In genomic region chr1:39086273-39086672, GRCm38 (mm10) we compare ENCODE assay signal across 9 mouse cellular contexts.
DNase-seq lines count a peak whose midpoint lies in the region; ATAC-seq and TF ChIP-seq lines count a peak whose summit lies in the region.
"Had no signal": no experiment of that assay in that cellular context is flagged by ENCODE, and none has a peak within 500 bp of the region (broad histone marks: within the 10 kb centered on the region; RNA-seq: fewer than 3 reads in every experiment).

No protein-coding gene starts in this region.

- no peak for TF ChIP-seq CTCF in forebrain, postnatal 0 days (IDR thresholded peaks at IDR 0.05; ENCODE audit: low read depth)

- H3K4me3 ChIP-seq in forebrain, postnatal 0 days (ENCODE audit: low read depth, low read length), result no peak overlapping the region
- H3K4me3 ChIP-seq in forebrain, embryonic 11.5 days (ENCODE audit: low read depth, low read length), result no peak overlapping the region
- no peak overlapping the region for H3K4me3 ChIP-seq in midbrain, embryonic 14.5 days (replicated peaks; ENCODE audit: low read depth, low read length)
- no peak overlapping the region for H3K4me3 ChIP-seq in midbrain, embryonic 11.5 days (ENCODE audit: low read depth, low read length)
- H3K4me3 ChIP-seq: limb, embryonic 15.5 days had no signal

- no peak overlapping the region for H3K4me2 ChIP-seq in forebrain, postnatal 0 days (ENCODE audit: low read depth)
- H3K4me2 ChIP-seq in forebrain, embryonic 11.5 days (ENCODE audit: low read depth, low read length, severe bottlenecking), result no peak overlapping the region
- H3K4me2 ChIP-seq in midbrain, embryonic 14.5 days (ENCODE audit: low read length), result no peak overlapping the region
- H3K4me2 ChIP-seq in midbrain, embryonic 11.5 days, result no peak overlapping the region
- H3K4me2 ChIP-seq: limb, embryonic 15.5 days had no signal

- H3K9ac ChIP-seq in forebrain, postnatal 0 days, result no peak overlapping the region
- no peak overlapping the region for H3K9ac ChIP-seq in forebrain, embryonic 11.5 days (ENCODE audit: low read length)
- H3K9ac ChIP-seq in midbrain, embryonic 14.5 days (replicated peaks; ENCODE audit: low read length), result no peak overlapping the region
- no peak overlapping the region for H3K9ac ChIP-seq in midbrain, embryonic 11.5 days (ENCODE audit: low read length)
- H3K9ac ChIP-seq: limb, embryonic 15.5 days had no signal

- no peaks in the 10 kb centered on the region for H3K4me1 ChIP-seq in forebrain, postnatal 0 days (ENCODE audit: insufficient read depth)
- H3K4me1 ChIP-seq in forebrain, embryonic 11.5 days (replicated peaks; ENCODE audit: control insufficient read depth, insufficient read depth, low read length), result no peaks in the 10 kb centered on the region
- H3K4me1 ChIP-seq in midbrain, embryonic 14.5 days (ENCODE audit: control insufficient read depth, insufficient read depth, low read length), result no peaks in the 10 kb centered on the region
- H3K4me1 ChIP-seq in midbrain, embryonic 11.5 days (ENCODE audit: control insufficient read depth, insufficient read depth, low read length), result no peaks in the 10 kb centered on the region
- H3K4me1 ChIP-seq: limb, embryonic 15.5 days had no signal

- no peaks in the 10 kb centered on the region for H3K9me3 ChIP-seq in forebrain, postnatal 0 days (ENCODE audit: low read length)
- no peaks in the 10 kb centered on the region for H3K9me3 ChIP-seq in forebrain, embryonic 11.5 days (ENCODE audit: control insufficient read depth, low read length)
- H3K9me3 ChIP-seq in midbrain, embryonic 14.5 days (ENCODE audit: control insufficient read depth, low read length), result no peaks in the 10 kb centered on the region
- H3K9me3 ChIP-seq in midbrain, embryonic 11.5 days (ENCODE audit: control insufficient read depth, low read length), result no peaks in the 10 kb centered on the region; the same call in 1 of the 2 replicates
- H3K9me3 ChIP-seq: limb, embryonic 15.5 days had no signal

- intact Hi-C loops in heart, postnatal 14 days (cut with DNase I), result no loop called here

- ATAC-seq in forebrain, postnatal 0 days, result peak; percentile 77
- no peak for ATAC-seq in forebrain, embryonic 11.5 days (replicated peaks; ENCODE audit: low FRiP score)
- ATAC-seq in midbrain, embryonic 14.5 days (ENCODE audit: low FRiP score, low TSS enrichment), result no peak
- ATAC-seq in midbrain, embryonic 11.5 days (ENCODE audit: low FRiP score), result no peak

- no peaks in the 10 kb centered on the region for H3K27me3 ChIP-seq in forebrain, postnatal 0 days (ENCODE audit: insufficient read depth, low read length)
- H3K27me3 ChIP-seq in forebrain, embryonic 11.5 days (ENCODE audit: control insufficient read depth, insufficient read depth, low read length), result no peaks in the 10 kb centered on the region
- H3K27me3 ChIP-seq in midbrain, embryonic 14.5 days (ENCODE audit: control insufficient read depth, insufficient read depth, low read length), result no peaks in the 10 kb centered on the region
- no peaks in the 10 kb centered on the region for H3K27me3 ChIP-seq in midbrain, embryonic 11.5 days (ENCODE audit: control insufficient read depth, insufficient read depth, low read length)
- H3K27me3 ChIP-seq: limb, embryonic 15.5 days had no signal

- no peak overlapping the region for H3K27ac ChIP-seq in forebrain, postnatal 0 days (ENCODE audit: low read depth, low read length)
- no peak overlapping the region for H3K27ac ChIP-seq in forebrain, embryonic 11.5 days (ENCODE audit: low read depth, low read length)
- H3K27ac ChIP-seq in midbrain, embryonic 14.5 days (replicated peaks; ENCODE audit: low read depth, low read length), result no peak overlapping the region
- H3K27ac ChIP-seq in midbrain, embryonic 11.5 days (ENCODE audit: low read depth, low read length), result no peak overlapping the region
- H3K27ac ChIP-seq: limb, embryonic 15.5 days had no signal

- DNase-seq in forebrain, postnatal 0 days, result peak; percentile 49
- DNase-seq in forebrain, embryonic 11.5 days (ENCODE audit: low spot score), result no peak
- DNase-seq in midbrain, embryonic 14.5 days, result peak; percentile 32
- DNase-seq in midbrain, embryonic 11.5 days (ENCODE audit: low spot score, missing footprints), result no peak
- DNase-seq in heart, postnatal 14 days, result peak; percentile 64 to 74
- peak; percentile 81 for DNase-seq in right cerebral cortex, postnatal 10 days (ENCODE audit: low spot score in 2 of 2)
- DNase-seq in spleen, adult 18-20 months, result no peak
- DNase-seq in embryo, embryonic 10 days (ENCODE audit: low spot score), result no peak

- no peaks in the 10 kb centered on the region for H3K36me3 ChIP-seq in forebrain, postnatal 0 days (ENCODE audit: insufficient read depth)
- H3K36me3 ChIP-seq in forebrain, embryonic 11.5 days (ENCODE audit: control insufficient read depth, insufficient read depth, low read length), result no peaks in the 10 kb centered on the region
- H3K36me3 ChIP-seq in midbrain, embryonic 14.5 days (ENCODE audit: control insufficient read depth, insufficient read depth, low read length), result no peaks in the 10 kb centered on the region
- no peaks in the 10 kb centered on the region for H3K36me3 ChIP-seq in midbrain, embryonic 11.5 days (ENCODE audit: control insufficient read depth, insufficient read depth, low read length)
- H3K36me3 ChIP-seq: limb, embryonic 15.5 days had no signal

- WGBS in forebrain, postnatal 0 days, result 40% methylated on average over 11 of the region's 11 CpGs
- 90% methylated on average over 11 of the region's 11 CpGs for WGBS in forebrain, embryonic 11.5 days
- 83% methylated on average over 11 of the region's 11 CpGs for WGBS in midbrain, embryonic 14.5 days
- 85% methylated on average over 11 of the region's 11 CpGs for WGBS in midbrain, embryonic 11.5 days

Comparison
In these comparisons a context has a peak if more than half of its experiments do, and no peak if none do; other contexts are left out.
1. DNase-seq: peak in forebrain, postnatal 0 days (single experiment), midbrain, embryonic 14.5 days (single experiment), heart, postnatal 14 days (2 of 2) and right cerebral cortex, postnatal 10 days (2 of 2); none in forebrain, embryonic 11.5 days (single experiment), midbrain, embryonic 11.5 days (single experiment), spleen, adult 18-20 months (0 of 2) and embryo, embryonic 10 days (single experiment).